Mouse (Mus musculus) kidney, adult 2 months (tissue): ENCODE data around the gene Hpse.

Experiments used
- CTCF ChIP-seq: fragments of 200-500 bp; conservative IDR thresholded peaks from 2 replicates; pipeline ENCODE4 v1.5.1; 2011; ENCODE audit warnings: low read depth, mild to moderate bottlenecking, control low read depth, low read length, moderate library complexity, mixed read lengths; ENCODE audit not compliant: insufficient read depth, insufficient read length
- POLR2A ChIP-seq: fragments of 200-500 bp; IDR thresholded peaks from one replicate; pipeline ENCODE4 v1.6.1; 2011; ENCODE audit warnings: low read depth, low read length, control low read depth

GRCm38 (mm10) chr5:100726001-100726400 lies 6.5 kb upstream of the Hpse start:
- no peak for TF ChIP-seq CTCF
- no peak for TF ChIP-seq POLR2A
